In the genomic region with DNA sequence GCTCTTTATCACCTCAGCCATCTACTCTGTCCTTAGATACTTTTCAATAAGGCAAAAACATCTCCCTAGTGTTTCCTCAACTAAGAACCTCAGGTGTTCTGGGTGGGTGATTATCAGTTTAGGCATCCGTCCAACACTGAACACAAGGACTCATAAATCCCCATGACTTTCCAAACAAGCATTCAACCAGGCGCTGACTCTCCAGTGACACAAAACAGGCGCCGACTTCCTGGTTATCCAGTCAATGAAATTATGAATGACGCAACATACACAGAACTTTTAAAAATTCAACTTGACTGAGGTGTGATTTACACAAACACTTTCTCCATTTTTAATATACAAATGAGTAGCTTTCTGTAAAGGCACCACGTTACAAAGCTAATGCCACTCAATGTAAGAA, we compare ENCODE assay signal across 22 mouse cellular contexts. TPM values are rescaled to one million over a fixed set of nuclear protein-coding genes. Genes with fewer than 3 reads are reported as not detected.
A peak's percentile ranks its signal among the peaks of the same experiment; 100 is the strongest.
DNase-seq lines count a peak whose midpoint lies in the region; ATAC-seq and TF ChIP-seq lines count a peak whose summit lies in the region.
"Had no signal": no experiment of that assay in that cellular context is flagged by ENCODE, and none has a peak within 500 bp of the region (broad histone marks: within the 10 kb centered on the region; RNA-seq: fewer than 3 reads in every experiment).

No protein-coding gene starts in this region.

- no peak overlapping the region for H3K4me3 ChIP-seq in lung, embryonic 14.5 days (ENCODE audit: low read depth, low read length)
- H3K4me3 ChIP-seq in embryonic fibroblast, embryonic 13.5 days (ENCODE audit: insufficient read depth, low read length) = no peak overlapping the region
- no peak overlapping the region for H3K4me3 ChIP-seq in midbrain, embryonic 14.5 days (replicated peaks; ENCODE audit: low read depth, low read length)
- H3K4me3 ChIP-seq: forebrain, embryonic 13.5 days; hindbrain, embryonic 13.5 days; limb, embryonic 12.5 days; liver, embryonic 15.5 days; megakaryocyte, embryonic 14.5 days; midbrain, embryonic 12.5 days had no signal

- intact Hi-C loops in heart, postnatal 14 days (cut with DNase I) = no loop called here

- TF ChIP-seq CTCF in lung, embryonic 14.5 days (IDR thresholded peaks at IDR 0.05; ENCODE audit: low read depth) = no peak
- TF ChIP-seq CTCF in embryonic fibroblast, embryonic 13.5 days (IDR thresholded peaks at IDR 0.05; ENCODE audit: borderline replicate concordance, insufficient read depth, low read length) = no peak

- H3K9ac ChIP-seq in lung, embryonic 14.5 days = no peak overlapping the region
- no peak overlapping the region for H3K9ac ChIP-seq in midbrain, embryonic 14.5 days (replicated peaks; ENCODE audit: low read length)
- H3K9ac ChIP-seq: forebrain, embryonic 13.5 days; hindbrain, embryonic 13.5 days; limb, embryonic 12.5 days; liver, embryonic 15.5 days; midbrain, embryonic 12.5 days had no signal

- no peak for ATAC-seq in lung, embryonic 14.5 days (ENCODE audit: insufficient read depth)
- no peak for ATAC-seq in midbrain, embryonic 14.5 days (ENCODE audit: low FRiP score, low TSS enrichment)
- ATAC-seq: forebrain, embryonic 13.5 days had no signal

- peak; percentile 14 for DNase-seq in adrenal gland, adult 8-10 months
- no peak for DNase-seq in adrenal gland, postnatal 25 days
- DNase-seq in lung, embryonic 14.5 days = peak; percentile 3
- DNase-seq in lung, postnatal 25 days (ENCODE audit: low spot score) = no peak
- no peak for DNase-seq in heart, postnatal 14 days
- DNase-seq in midbrain, embryonic 14.5 days = no peak
- DNase-seq: adrenal gland, postnatal 36 days; cerebellum, adult 18-20 months; cerebellum, postnatal 10 days; gastrocnemius, postnatal 14 days; kidney, adult 18-20 months; kidney, postnatal 25 days; lung, postnatal 4 days; thymus, postnatal 4 days had no signal

- H3K36me3 ChIP-seq in lung, embryonic 14.5 days (ENCODE audit: insufficient read depth) = no peaks in the 10 kb centered on the region
- no peaks in the 10 kb centered on the region for H3K36me3 ChIP-seq in midbrain, embryonic 14.5 days (ENCODE audit: control insufficient read depth, insufficient read depth, low read length)
- H3K36me3 ChIP-seq: hindbrain, embryonic 13.5 days; limb, embryonic 12.5 days; liver, embryonic 15.5 days; midbrain, embryonic 12.5 days had no signal

- H3K4me2 ChIP-seq in lung, embryonic 14.5 days = no peak overlapping the region
- H3K4me2 ChIP-seq in midbrain, embryonic 14.5 days (ENCODE audit: low read length) = no peak overlapping the region
- H3K4me2 ChIP-seq: forebrain, embryonic 13.5 days; hindbrain, embryonic 13.5 days; limb, embryonic 12.5 days; liver, embryonic 15.5 days; midbrain, embryonic 12.5 days had no signal

- no peak overlapping the region for H3K27ac ChIP-seq in lung, embryonic 14.5 days (ENCODE audit: low read depth)
- H3K27ac ChIP-seq in embryonic fibroblast, embryonic 13.5 days (ENCODE audit: insufficient read depth, low read length) = peak overlapping the region; percentile 80
- no peak overlapping the region for H3K27ac ChIP-seq in midbrain, embryonic 14.5 days (replicated peaks; ENCODE audit: low read depth, low read length)
- H3K27ac ChIP-seq: forebrain, embryonic 13.5 days; hindbrain, embryonic 13.5 days; limb, embryonic 12.5 days; liver, embryonic 15.5 days; midbrain, embryonic 12.5 days had no signal

- no peak for TF ChIP-seq POLR2A in embryonic fibroblast, embryonic 13.5 days (IDR thresholded peaks at IDR 0.05; ENCODE audit: low read depth, low read length)

- no peaks in the 10 kb centered on the region for H3K9me3 ChIP-seq in lung, embryonic 14.5 days (ENCODE audit: low read depth, low read length)
- no peaks in the 10 kb centered on the region for H3K9me3 ChIP-seq in midbrain, embryonic 14.5 days (ENCODE audit: control insufficient read depth, low read length)
- H3K9me3 ChIP-seq: forebrain, embryonic 13.5 days; hindbrain, embryonic 13.5 days; limb, embryonic 12.5 days; liver, embryonic 15.5 days; megakaryocyte, embryonic 14.5 days; midbrain, embryonic 12.5 days had no signal

- 0 out of 2 replicates have a peak, but pooled peaks cover 3% of the 10 kb centered on the region for H3K27me3 ChIP-seq in lung, embryonic 14.5 days (ENCODE audit: insufficient read depth, low read length)
- H3K27me3 ChIP-seq in midbrain, embryonic 14.5 days (ENCODE audit: control insufficient read depth, insufficient read depth, low read length) = no peaks in the 10 kb centered on the region
- H3K27me3 ChIP-seq: forebrain, embryonic 13.5 days; hindbrain, embryonic 13.5 days; limb, embryonic 12.5 days had no signal

- no peaks in the 10 kb centered on the region for H3K4me1 ChIP-seq in lung, embryonic 14.5 days (ENCODE audit: insufficient read depth)
- H3K4me1 ChIP-seq in embryonic fibroblast, embryonic 13.5 days (ENCODE audit: control insufficient read depth, insufficient read depth, low read length) = peaks cover 9% of the 10 kb centered on the region
- H3K4me1 ChIP-seq in midbrain, embryonic 14.5 days (ENCODE audit: control insufficient read depth, insufficient read depth, low read length) = peaks cover 2% of the 10 kb centered on the region; the same call in 1 of the 2 replicates
- H3K4me1 ChIP-seq: megakaryocyte, embryonic 14.5 days had no signal

- WGBS in lung, embryonic 14.5 days = 71% methylated on average over 6 of the region's 6 CpGs
- WGBS in midbrain, embryonic 14.5 days = 92% methylated on average over 6 of the region's 6 CpGs

RNA-seq across cellular contexts. Expression of a gene that starts 6.2 kb away (rescaled TPM):
- 10 to 100 TPM; 41.9 to 82.0 (median 64.8) TPM for total RNA-seq in adrenal gland, adult 8-10 months (2022)
- 37.9 and 39.0 TPM in 2 replicates for total RNA-seq in adrenal gland, postnatal 25 days (2021)
- 5.4 TPM in 2 replicates for polyA plus RNA-seq in lung, embryonic 14.5 days (2014; fragmentation: Nextera tagmentation; extraction: Ambion mirVana)
- 63.5 and 68.2 TPM in 2 replicates for polyA plus RNA-seq in embryonic fibroblast, embryonic 13.5 days (2011; ENCODE audit: insufficient read length, low read depth, missing spikeins)
- total RNA-seq in heart, postnatal 14 days (2021) = 1 to 10 TPM; 1.0 to 1.1 TPM
- 5.0 and 6.2 TPM in 2 replicates for polyA plus RNA-seq in midbrain, embryonic 14.5 days (2014; fragmentation: Nextera tagmentation; extraction: Ambion mirVana)
- total RNA-seq: granulocyte monocyte progenitor cell, adult 5-6 weeks had no signal

RNA-seq across cellular contexts. Expression of a gene that starts 24.2 kb away (rescaled TPM):
- 10 to 100 TPM in 2 of 4 experiments, 1 to 10 TPM in 2; 6.1 to 22.5 (median 12.7) TPM for total RNA-seq in adrenal gland, adult 8-10 months (2022)
- 9.7 and 16.0 TPM in 2 replicates for total RNA-seq in adrenal gland, postnatal 25 days (2021)
- 3.1 and 4.3 TPM in 2 replicates for polyA plus RNA-seq in lung, embryonic 14.5 days (2014; fragmentation: Nextera tagmentation; extraction: Ambion mirVana)
- polyA plus RNA-seq in embryonic fibroblast, embryonic 13.5 days (2011; ENCODE audit: insufficient read length, low read depth, missing spikeins) = 3.6 and 5.0 TPM in 2 replicates
- 1 to 10 TPM in 1 of 2 experiments, under 1 TPM in 1; 0.80 to 1.7 TPM for total RNA-seq in heart, postnatal 14 days (2021)
- polyA plus RNA-seq in midbrain, embryonic 14.5 days (2014; fragmentation: Nextera tagmentation; extraction: Ambion mirVana) = 8.8 and 12.3 TPM in 2 replicates
- total RNA-seq: granulocyte monocyte progenitor cell, adult 5-6 weeks had no signal

Comparison
In these comparisons a context has a peak if more than half of its experiments do, and no peak if none do; other contexts are left out.
1. DNase-seq: peak in adrenal gland, adult 8-10 months (single experiment) and lung, embryonic 14.5 days (single experiment); none in adrenal gland, postnatal 25 days (single experiment), lung, postnatal 25 days (single experiment), heart, postnatal 14 days (0 of 2) and midbrain, embryonic 14.5 days (single experiment).
2. RNA of a gene that starts 6.2 kb away (total RNA-seq): 41.9 to 82.0 TPM in adrenal gland, adult 8-10 months and 37.9 to 39.0 TPM in adrenal gland, postnatal 25 days; 1.0 to 1.1 TPM in heart, postnatal 14 days; every median in the first group is over 10 times any median in the second.